Mouse (Mus musculus) G1E (cell line): ENCODE data around the gene Fgfr2. TPM values are rescaled to one million over a fixed set of nuclear protein-coding genes. Genes with fewer than 3 reads are reported as not detected.

ENCODE experiments used
- ATAC-seq: 2 replicates; pipeline ENCODE4 v1.8.0; 2016; ENCODE audit warnings: mild to moderate bottlenecking; ENCODE audit not compliant: insufficient number of reproducible peaks, poor library complexity, low FRiP score, severe bottlenecking; ENCODE audit errors: extremely low read depth
- DNase-seq: peaks from one replicate; pipeline ENCODE4 v3.0.0; 2012; ENCODE audit warnings: low spot score
- H3K27me3 ChIP-seq: 2 replicates; pipeline ENCODE4 v1.6.1; 2012; ENCODE audit warnings: mild to moderate bottlenecking, low read length, inconsistent platforms; ENCODE audit not compliant: insufficient read depth
- H3K36me3 ChIP-seq: replicated peaks from 2 replicates; pipeline ENCODE3; 2012; ENCODE audit warnings: mild to moderate bottlenecking, inconsistent platforms
- H3K4me1 ChIP-seq: 2 replicates; pipeline ENCODE4 v1.6.1; 2012; ENCODE audit warnings: low read depth, low read length, inconsistent platforms, mixed read lengths; ENCODE audit not compliant: insufficient read depth
- H3K4me3 ChIP-seq: 2 replicates; pipeline ENCODE4 v1.5.1; 2012; ENCODE audit warnings: low read depth, mild to moderate bottlenecking, inconsistent platforms, low read length, moderate library complexity, mixed read lengths
- H3K9me3 ChIP-seq: replicated peaks from 2 replicates; pipeline ENCODE4 v1.6.1; 2012; ENCODE audit warnings: inconsistent platforms
- CTCF ChIP-seq: IDR thresholded peaks from 2 replicates; pipeline ENCODE4 v1.5.1; 2012; ENCODE audit warnings: low read depth, low read length, inconsistent platforms, mixed read lengths
- GATA1 ChIP-seq: IDR thresholded peaks from 2 replicates; pipeline ENCODE4 v1.6.1; 2012; ENCODE audit warnings: borderline replicate concordance, low read length, inconsistent platforms, mixed read lengths
- GATA2 ChIP-seq: IDR thresholded peaks from 2 replicates; pipeline ENCODE4 v1.6.1; 2012; ENCODE audit warnings: low read depth, low read length, inconsistent platforms, borderline replicate concordance
- POLR2AphosphoS5 ChIP-seq: IDR thresholded peaks from 2 replicates; pipeline ENCODE4 v1.6.1; 2012; ENCODE audit warnings: low read depth, low read length, inconsistent platforms; ENCODE audit not compliant: insufficient replicate concordance
- TAL1 ChIP-seq: conservative IDR thresholded peaks from 2 replicates; pipeline ENCODE4 v1.6.1; 2012; ENCODE audit warnings: low read depth, low read length, inconsistent platforms, mixed read lengths
- polyA plus RNA-seq: library from polyadenylated mRNA; stranded (reverse); fragments of >175 nt; gene quantifications from 2 replicates; pipeline ENCODE4 v1.2.3, GENCODE M21; 2012
- total RNA-seq, 2 experiments: library from RNA; stranded (forward) in 1 of 2; stranded (reverse) in 1 of 2; fragments of 200-1000 nt in 1 of 2; fragments of >200 nt in 1 of 2; fragmentation: Nextera tagmentation in 1 of 2; gene quantifications; 2 replicates each; pipeline ENCODE4 v1.2.3; 2014 to 2017

Gene Fgfr2
- total and polyA plus RNA-seq, 3 experiments: 0.22 TPM; not detected in 2

- Histone ChIP-seq H3K36me3 (no peaks in the 10 kb centered on the region), H3K27me3 (no peaks in the 10 kb centered on the region), H3K9me3 (no peaks in the 10 kb centered on the region), H3K4me1 (peaks cover 2% of the 10 kb centered on the region; the same call in 1 of the 2 replicates), H3K4me3 (no peak overlapping the region)
- DNase-seq (no peak), ATAC-seq (no peak)
- TF ChIP-seq GATA1 (no peak), TAL1 (no peak), GATA2 (no peak), CTCF (no peak), POLR2AphosphoS5 (no peak)
These were observed 1651.6 kb downstream of the Fgfr2 start for GRCm38 (mm10) chr7:131471551-131471950.

GRCm38 (mm10) chr7:131469506-131469905 is 1653.6 kb downstream of the Fgfr2 start:
- Histone ChIP-seq H3K9me3 (no peaks in the 10 kb centered on the region), H3K4me1 (peaks cover 2% of the 10 kb centered on the region; the same call in 1 of the 2 replicates), H3K27me3 (no peaks in the 10 kb centered on the region), H3K36me3 (no peaks in the 10 kb centered on the region), H3K4me3 (no peak overlapping the region)
- ATAC-seq: no peak; the same call in 1 of the 2 replicates
- TF ChIP-seq POLR2AphosphoS5 (no peak), CTCF (peak; percentile 31; the same call in 1 of the 2 replicates)
- peak; percentile 2 for DNase-seq

GRCm38 (mm10) chr7:131467312-131467711 is 1655.8 kb downstream of the Fgfr2 start:
- TF ChIP-seq GATA2 (no peak), TAL1 (no peak), POLR2AphosphoS5 (no peak), GATA1 (no peak), CTCF (no peak)
- Histone ChIP-seq H3K9me3 (no peaks in the 10 kb centered on the region), H3K27me3 (no peaks in the 10 kb centered on the region), H3K4me3 (no peak overlapping the region), H3K36me3 (no peaks in the 10 kb centered on the region), H3K4me1 (peaks cover 2% of the 10 kb centered on the region; the same call in 1 of the 2 replicates)
- ATAC-seq (no peak), DNase-seq (no peak)

GRCm38 (mm10) chr7:131465735-131466134 is 1657.4 kb downstream of the Fgfr2 start:
- peaks cover 2% of the 10 kb centered on the region; the same call in 1 of the 2 replicates for H3K4me1 ChIP-seq
- no peaks in the 10 kb centered on the region for H3K9me3 ChIP-seq
- TF ChIP-seq POLR2AphosphoS5: no peak
- no peak for TF ChIP-seq CTCF
- TF ChIP-seq TAL1: no peak
- no peak for TF ChIP-seq GATA2
- H3K4me3 ChIP-seq: no peak overlapping the region
- ATAC-seq (no peak), DNase-seq (no peak)
- H3K27me3 ChIP-seq: no peaks in the 10 kb centered on the region
- no peaks in the 10 kb centered on the region for H3K36me3 ChIP-seq

GRCm38 (mm10) chr7:131465117-131465601 is 1658.0 kb downstream of the Fgfr2 start:
- no peak for TF ChIP-seq POLR2AphosphoS5
- no peak for TF ChIP-seq CTCF
- no peak for TF ChIP-seq GATA1
- TF ChIP-seq TAL1: no peak
- TF ChIP-seq GATA2: no peak
- DNase-seq: no peak
- Histone ChIP-seq H3K4me3 (no peak overlapping the region), H3K36me3 (no peaks in the 10 kb centered on the region), H3K9me3 (no peaks in the 10 kb centered on the region), H3K27me3 (no peaks in the 10 kb centered on the region), H3K4me1 (peaks cover 2% of the 10 kb centered on the region; the same call in 1 of the 2 replicates)
- ATAC-seq: no peak

GRCm38 (mm10) chr7:131456714-131457113 is 1666.4 kb downstream of the Fgfr2 start:
- H3K36me3 ChIP-seq: no peaks in the 10 kb centered on the region
- ATAC-seq (no peak), DNase-seq (no peak)
- no peak overlapping the region for H3K4me3 ChIP-seq
- no peaks in the 10 kb centered on the region for H3K4me1 ChIP-seq
- no peaks in the 10 kb centered on the region for H3K9me3 ChIP-seq
- no peaks in the 10 kb centered on the region for H3K27me3 ChIP-seq
- TF ChIP-seq GATA2: no peak
- TF ChIP-seq POLR2AphosphoS5: no peak
- no peak for TF ChIP-seq TAL1
- no peak for TF ChIP-seq CTCF
- no peak for TF ChIP-seq GATA1

- no peak overlapping the region for H3K4me3 ChIP-seq
- no peaks in the 10 kb centered on the region for H3K4me1 ChIP-seq
- peaks cover 2% of the 10 kb centered on the region for H3K36me3 ChIP-seq
- H3K9me3 ChIP-seq: no peaks in the 10 kb centered on the region
- TF ChIP-seq GATA2 (no peak), POLR2AphosphoS5 (no peak), GATA1 (no peak), TAL1 (no peak), CTCF (no peak)
- ATAC-seq (no peak), DNase-seq (no peak)
- no peaks in the 10 kb centered on the region for H3K27me3 ChIP-seq
These were observed 1686.1 kb downstream of the Fgfr2 start for GRCm38 (mm10) chr7:131437051-131437450.
